Mouse (Mus musculus) forebrain, postnatal 0 days (tissue): Measurements from ENCODE around the gene Ucn. TPM values are rescaled to one million over a fixed set of nuclear protein-coding genes. Genes with fewer than 3 reads are reported as not detected.

Experiments used
- ATAC-seq: fragments of 200-750 bp; cut with Nextera tagmentation; 2 replicates; pipeline ENCODE4 v1.8.0; 2017; ENCODE audit warnings: mild to moderate bottlenecking, moderate library complexity
- DNase-seq: peaks from one replicate; pipeline ENCODE4 v3.0.0-alpha.2; 2015
- H3K27ac ChIP-seq: fragments of 300-500 bp; sonication (generic); 2 replicates; pipeline ENCODE4 v1.5.1; 2014; ENCODE audit warnings: low read depth, mild to moderate bottlenecking, antibody characterized with exemption, low read length, moderate library complexity, mixed read lengths
- H3K27me3 ChIP-seq: fragments of 300-500 bp; sonication (generic); 2 replicates; pipeline ENCODE4 v1.6.1; 2014; ENCODE audit warnings: mild to moderate bottlenecking, low read length, mixed read lengths; ENCODE audit not compliant: insufficient read depth
- H3K36me3 ChIP-seq: fragments of 300-500 bp; sonication (generic); 2 replicates; pipeline ENCODE4 v1.6.1; 2014; ENCODE audit warnings: mild to moderate bottlenecking, moderate library complexity; ENCODE audit not compliant: insufficient read depth
- H3K4me1 ChIP-seq: fragments of 300-500 bp; sonication (generic); 2 replicates; pipeline ENCODE4 v1.6.1; 2014; ENCODE audit warnings: antibody characterized with exemption; ENCODE audit not compliant: insufficient read depth
- H3K4me2 ChIP-seq: fragments of 300-500 bp; sonication (generic); 2 replicates; pipeline ENCODE4 v1.6.1; 2014; ENCODE audit warnings: low read depth, mild to moderate bottlenecking, moderate library complexity
- H3K4me3 ChIP-seq: fragments of 300-500 bp; sonication (generic); 2 replicates; pipeline ENCODE4 v1.5.1; 2014; ENCODE audit warnings: low read depth, low read length, mixed read lengths
- H3K9ac ChIP-seq: fragments of 300-500 bp; sonication (generic); 2 replicates; pipeline ENCODE4 v1.6.1; 2014; ENCODE audit warnings: mild to moderate bottlenecking
- H3K9me3 ChIP-seq: fragments of 300-500 bp; sonication (generic); 2 replicates; pipeline ENCODE4 v1.6.1; 2016; ENCODE audit warnings: low read length
- CTCF ChIP-seq: sonication (generic); IDR thresholded peaks from 2 replicates; pipeline ENCODE4 v1.5.1; 2016; ENCODE audit warnings: antibody characterized with exemption, control low read depth, low read depth
- WGBS: fragments of 180-500 bp; shearing (Covaris S2); extraction: QIAGEN DNeasy Blood & Tissue Kit; methylation state at CpG from one replicate; pipeline ENCODE4 v1.1.7; 2014; 5-methylcytosine and 5-hydroxymethylcytosine counted together
- polyA plus RNA-seq: library from polyadenylated mRNA; unstranded; fragments of >200 nt; fragmentation: Nextera tagmentation; extraction: Ambion mirVana; gene quantifications from 2 replicates; pipeline ENCODE4 v1.2.1, GENCODE M21; 2015
- total RNA-seq: library from RNA; depleted of rRNA; stranded (reverse); fragments of >200 nt; gene quantifications from 2 replicates; pipeline ENCODE4 v1.2.3, GENCODE M21; 2014

Ucn gene
- total and polyA plus RNA-seq, 2 experiments from 2014 or later: not detected

- Histone ChIP-seq H3K9ac (no peak overlapping the region), H3K9me3 (no peaks in the 10 kb centered on the region), H3K27ac (no peak overlapping the region), H3K4me2 (no peak overlapping the region), H3K4me3 (no peak overlapping the region), H3K36me3 (no peaks in the 10 kb centered on the region), H3K27me3 (no peaks in the 10 kb centered on the region), H3K4me1 (no peaks in the 10 kb centered on the region)
- peak; percentile 57 for TF ChIP-seq CTCF
- no peak for ATAC-seq
- no peak for DNase-seq
- 36% methylated on average over 7 of the region's 7 CpGs for WGBS
These were observed 27.8 kb downstream of the Ucn start for GRCm38 (mm10) chr5:31110781-31111180.

GRCm38 (mm10) chr5:31108000-31108490 lies 30.6 kb downstream of the Ucn start, which contains the start of gene Slc30a3:
Gene Slc30a3, minus strand, starts transcription at chr5:31108237.
- H3K27ac ChIP-seq: no peak within 1 kb of the TSS
- no peak within 1 kb of the TSS for H3K4me2 ChIP-seq
- no peaks in the 10 kb centered on the region for H3K4me1 ChIP-seq
- no peak within 1 kb of the TSS for H3K9ac ChIP-seq
- TF ChIP-seq CTCF: no peak
- no peak within 1 kb of the TSS for H3K4me3 ChIP-seq
- ATAC-seq (no peak), DNase-seq (no peak)
- 92% methylated on average over 18 of the region's 18 CpGs for WGBS
- no peaks in the 10 kb centered on the region for H3K9me3 ChIP-seq
- H3K27me3 ChIP-seq: no peaks in the 10 kb centered on the region
- H3K36me3 ChIP-seq: no peaks in the 10 kb centered on the region

DNA sequence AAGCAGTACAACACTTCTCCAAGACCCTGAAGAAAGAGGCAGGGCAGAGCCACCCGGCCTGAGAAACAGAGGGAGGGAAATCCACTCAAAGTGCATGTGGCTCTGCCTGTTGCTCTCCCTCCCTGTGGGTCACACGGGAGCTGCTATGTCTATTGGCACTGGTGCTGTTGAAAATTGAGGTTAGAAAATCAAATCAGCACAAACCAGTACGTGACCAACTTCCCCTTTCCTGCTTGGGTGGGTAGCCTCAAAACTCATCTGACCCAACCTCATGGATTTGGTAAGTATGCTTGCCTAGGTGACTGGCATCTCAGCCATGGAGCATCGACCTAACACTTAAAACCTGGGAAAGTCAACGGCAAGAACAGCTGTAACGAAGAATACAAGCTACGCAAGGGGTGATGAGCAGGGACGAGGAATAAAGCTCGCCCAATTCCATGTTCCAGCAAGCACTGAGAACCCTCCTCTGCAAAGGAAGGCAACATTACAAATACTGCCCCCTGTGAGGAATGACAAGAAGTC lies 32.8 kb downstream of the Ucn start, which contains the start of gene Dnajc5g:
TSS of gene Dnajc5g (plus strand) at position 472 of the 522 bp plus-strand sequence.
- 81% methylated on average over 9 of the region's 9 CpGs for WGBS
- no peak for TF ChIP-seq CTCF

GRCm38 (mm10) chr5:31095711-31096480 lies 42.7 kb downstream of the Ucn start:
- H3K36me3 ChIP-seq: no peaks in the 10 kb centered on the region
- ATAC-seq (no peak), DNase-seq (no peak)
- peaks cover 58% of the 10 kb centered on the region for H3K27me3 ChIP-seq
- peak overlapping the region; percentile 11; the same call in 1 of the 2 replicates for H3K4me3 ChIP-seq
- WGBS: 17% methylated on average over 11 of the region's 11 CpGs
- TF ChIP-seq CTCF: 0 out of 2 replicates have a peak, but pooled peaks have one; percentile 5
- H3K27ac ChIP-seq: no peak overlapping the region
- peaks cover 13% of the 10 kb centered on the region; the same call in 1 of the 2 replicates for H3K4me1 ChIP-seq
- no peak overlapping the region for H3K9ac ChIP-seq
- H3K4me2 ChIP-seq: peak overlapping the region; percentile 28; the same call in 1 of the 2 replicates
- H3K9me3 ChIP-seq: no peaks in the 10 kb centered on the region

More for the DNA sequence above, 32.8 kb downstream of the Ucn start, which contains the start of gene Dnajc5g:
- no peak for DNase-seq
- Histone ChIP-seq H3K27me3 (no peaks in the 10 kb centered on the region), H3K4me3 (no peak within 1 kb of the TSS), H3K4me1 (no peaks in the 10 kb centered on the region), H3K9ac (no peak within 1 kb of the TSS), H3K36me3 (no peaks in the 10 kb centered on the region), H3K4me2 (no peak within 1 kb of the TSS), H3K27ac (no peak within 1 kb of the TSS), H3K9me3 (no peaks in the 10 kb centered on the region)
- ATAC-seq: no peak

GRCm38 (mm10) chr5:31094799-31095691 lies 43.6 kb downstream of the Ucn start:
- peak; percentile 26; the same call in 1 of the 2 replicates for TF ChIP-seq CTCF
- Histone ChIP-seq H3K27me3 (peaks cover 66% of the 10 kb centered on the region), H3K4me2 (peak overlapping the region; percentile 28), H3K9me3 (no peaks in the 10 kb centered on the region), H3K4me3 (peak overlapping the region; percentile 13), H3K36me3 (no peaks in the 10 kb centered on the region), H3K4me1 (peaks cover 13% of the 10 kb centered on the region; the same call in 1 of the 2 replicates), H3K27ac (no peak overlapping the region), H3K9ac (no peak overlapping the region)
- peak; percentile 31 for DNase-seq
- peak; percentile 64 for ATAC-seq
- WGBS: 2% methylated on average over 59 of the region's 59 CpGs

- H3K36me3 ChIP-seq: no peaks in the 10 kb centered on the region
- peak overlapping the region; percentile 13; the same call in 1 of the 2 replicates for H3K4me3 ChIP-seq
- ATAC-seq (no peak), DNase-seq (no peak)
- H3K27me3 ChIP-seq: peaks cover 66% of the 10 kb centered on the region
- H3K27ac ChIP-seq: no peak overlapping the region
- TF ChIP-seq CTCF: no peak
- WGBS: 2% methylated on average over 29 of the region's 29 CpGs
- peaks cover 13% of the 10 kb centered on the region; the same call in 1 of the 2 replicates for H3K4me1 ChIP-seq
- H3K9me3 ChIP-seq: no peaks in the 10 kb centered on the region
- peak overlapping the region; percentile 55 for H3K4me2 ChIP-seq
- H3K9ac ChIP-seq: no peak overlapping the region
These were observed 44.4 kb downstream of the Ucn start for GRCm38 (mm10) chr5:31094100-31094798.
